Mouse (Mus musculus) embryonic fibroblast, embryonic 13.5 days (primary cell): ENCODE measurements at regions not wholly inside any gene's neighbourhood (a gene's known extent, or its start where the extent isn't known, plus 50 kb on each side); places are given as distances from the start of the nearest gene placed in this dataset.

Experiments
- CTCF ChIP-seq: IDR thresholded peaks from 2 replicates; pipeline ENCODE4 v1.5.1; 2011; ENCODE audit warnings: mild to moderate bottlenecking, control low read depth, low read length, moderate library complexity, borderline replicate concordance; ENCODE audit not compliant: insufficient read depth
- POLR2A ChIP-seq: IDR thresholded peaks from 2 replicates; pipeline ENCODE4 v1.6.1; 2011; ENCODE audit warnings: low read depth, mild to moderate bottlenecking, control low read depth, low read length, moderate library complexity

- peak; percentile 42; the same call in 1 of the 2 replicates for TF ChIP-seq CTCF
- no peak for TF ChIP-seq POLR2A
Observed at GRCm38 (mm10) chr17:88251949-88252521, 186.9 kb upstream of the Fbxo11 start.
